Mouse (Mus musculus) stomach, postnatal 0 days (tissue): ENCODE data around the gene Scyl3. TPM values are rescaled to one million over a fixed set of nuclear protein-coding genes. Genes with fewer than 3 reads are reported as not detected.

Experiments used
- ATAC-seq: fragments of 200-750 bp; cut with Nextera tagmentation; 2 replicates; pipeline ENCODE4 v1.8.0; 2017; ENCODE audit not compliant: low FRiP score, low TSS enrichment
- DNase-seq: peaks from one replicate; pipeline ENCODE4 v3.0.0-alpha.2; 2016; ENCODE audit warnings: low spot score
- H3K27ac ChIP-seq: fragments of 300-500 bp; sonication (generic); replicated peaks from 2 replicates; pipeline ENCODE4 v1.5.1; 2014; ENCODE audit warnings: mild to moderate bottlenecking, control low read depth
- H3K27me3 ChIP-seq: fragments of 300-500 bp; sonication (generic); 2 replicates; pipeline ENCODE4 v1.6.1; 2014; ENCODE audit warnings: low read length; ENCODE audit not compliant: control insufficient read depth, insufficient read depth
- H3K36me3 ChIP-seq: fragments of 300-500 bp; sonication (generic); 2 replicates; pipeline ENCODE4 v1.6.1; 2014; ENCODE audit warnings: low read length, mixed read lengths; ENCODE audit not compliant: control insufficient read depth, insufficient read depth
- H3K4me1 ChIP-seq: fragments of 300-500 bp; sonication (generic); replicated peaks from 2 replicates; pipeline ENCODE4 v1.6.1; 2014; ENCODE audit warnings: antibody characterized with exemption; ENCODE audit not compliant: control insufficient read depth, insufficient read depth
- H3K4me2 ChIP-seq: fragments of 300-500 bp; sonication (generic); replicated peaks from 2 replicates; pipeline ENCODE4 v1.6.1; 2014; ENCODE audit warnings: low read depth, mild to moderate bottlenecking, control low read depth, moderate library complexity
- H3K4me3 ChIP-seq: fragments of 300-500 bp; sonication (generic); 2 replicates; pipeline ENCODE4 v1.5.1; 2014; ENCODE audit warnings: low read depth, low read length, control low read depth
- H3K9ac ChIP-seq: fragments of 300-500 bp; sonication (generic); 2 replicates; pipeline ENCODE4 v1.6.1; 2014; ENCODE audit warnings: mild to moderate bottlenecking, low read length, control low read depth, mixed read lengths
- H3K9me3 ChIP-seq: fragments of 300-500 bp; sonication (generic); 2 replicates; pipeline ENCODE4 v1.6.1; 2016; ENCODE audit warnings: low read length; ENCODE audit not compliant: control insufficient read depth
- CTCF ChIP-seq: IDR thresholded peaks from 2 replicates; pipeline ENCODE4 v1.5.1; 2016; ENCODE audit warnings: antibody characterized with exemption, low read depth, mild to moderate bottlenecking, moderate library complexity
- EP300 ChIP-seq: optimal IDR thresholded peaks from 2 replicates; pipeline ENCODE3; 2016; ENCODE audit warnings: antibody characterized with exemption
- WGBS: fragments of 180-500 bp; shearing (Covaris S2); extraction: QIAGEN DNeasy Blood & Tissue Kit; methylation state at CpG from one replicate; pipeline ENCODE4 v1.1.7; 2014; 5-methylcytosine and 5-hydroxymethylcytosine counted together
- polyA plus RNA-seq: library from polyadenylated mRNA; unstranded; fragments of >200 nt; fragmentation: Nextera tagmentation; extraction: Ambion mirVana; gene quantifications from 2 replicates; pipeline ENCODE4 v1.2.1, GENCODE M21; 2015

Gene Scyl3
- polyA plus RNA-seq, 1 experiment from 2014 or later: 10.6 TPM

- H3K27me3 ChIP-seq: no peaks in the 10 kb centered on the region
- no peak overlapping the region for H3K4me3 ChIP-seq
- 82% methylated on average over 11 of the region's 11 CpGs for WGBS
- H3K4me1 ChIP-seq: no peaks in the 10 kb centered on the region
- ATAC-seq (no peak), DNase-seq (no peak)
- H3K4me2 ChIP-seq: no peak overlapping the region
- no peaks in the 10 kb centered on the region for H3K9me3 ChIP-seq
- no peaks in the 10 kb centered on the region for H3K36me3 ChIP-seq
- TF ChIP-seq CTCF: no peak
- no peak for TF ChIP-seq EP300
- no peak overlapping the region for H3K27ac ChIP-seq
- H3K9ac ChIP-seq: no peak overlapping the region
Observed at GRCm38 (mm10) chr1:163911981-163912380, 16.9 kb upstream of the Scyl3 start.

- TF ChIP-seq CTCF: no peak
- no peak for TF ChIP-seq EP300
- no peaks in the 10 kb centered on the region for H3K9me3 ChIP-seq
- no peaks in the 10 kb centered on the region for H3K4me1 ChIP-seq
- H3K27ac ChIP-seq: no peak overlapping the region
- H3K4me3 ChIP-seq: no peak overlapping the region
- no peaks in the 10 kb centered on the region for H3K36me3 ChIP-seq
- H3K4me2 ChIP-seq: no peak overlapping the region
- DNase-seq: no peak
- H3K27me3 ChIP-seq: no peaks in the 10 kb centered on the region
- WGBS: 56% methylated on average over 5 of the region's 5 CpGs
- H3K9ac ChIP-seq: no peak overlapping the region
- ATAC-seq: no peak
Observed at GRCm38 (mm10) chr1:163917349-163918160, 11.3 kb upstream of the Scyl3 start.

GRCm38 (mm10) chr1:163924093-163924492 is 4.8 kb upstream of the Scyl3 start:
- Histone ChIP-seq H3K4me3 (no peak overlapping the region), H3K4me1 (no peaks in the 10 kb centered on the region), H3K36me3 (no peaks in the 10 kb centered on the region), H3K4me2 (no peak overlapping the region), H3K27me3 (no peaks in the 10 kb centered on the region), H3K9me3 (no peaks in the 10 kb centered on the region), H3K9ac (no peak overlapping the region), H3K27ac (no peak overlapping the region)
- ATAC-seq: no peak
- TF ChIP-seq EP300 (no peak), CTCF (no peak)
- WGBS: 83% methylated on average over 8 of the region's 8 CpGs
- no peak for DNase-seq

- Histone ChIP-seq H3K4me1 (peaks cover 3% of the 10 kb centered on the region; the same call in 1 of the 2 replicates), H3K27me3 (no peaks in the 10 kb centered on the region), H3K4me3 (peak overlapping the region; percentile 96), H3K4me2 (peak overlapping the region; percentile 72), H3K9me3 (no peaks in the 10 kb centered on the region), H3K36me3 (peaks cover 8% of the 10 kb centered on the region), H3K9ac (peak overlapping the region; percentile 97), H3K27ac (peak overlapping the region; percentile 89)
- DNase-seq (peak; percentile 90), ATAC-seq (peak; percentile 93)
- TF ChIP-seq EP300: no peak
- under 1% methylated on average over 77 of the region's 77 CpGs for WGBS
Observed at GRCm38 (mm10) chr1:163929636-163930457, 947 bp downstream of the Scyl3 start.

GRCm38 (mm10) chr1:163930458-163930794 is 1.5 kb downstream of the Scyl3 start:
- Histone ChIP-seq H3K9me3 (no peaks in the 10 kb centered on the region), H3K27ac (peak overlapping the region; percentile 89), H3K4me2 (peak overlapping the region; percentile 72), H3K4me3 (peak overlapping the region; percentile 96), H3K27me3 (no peaks in the 10 kb centered on the region), H3K9ac (peak overlapping the region; percentile 97), H3K4me1 (peaks cover 3% of the 10 kb centered on the region; the same call in 1 of the 2 replicates), H3K36me3 (peaks cover 9% of the 10 kb centered on the region)
- WGBS: 2% methylated on average over 12 of the region's 12 CpGs
- no peak; the same call in 1 of the 2 replicates for ATAC-seq
- TF ChIP-seq EP300 (no peak), CTCF (no peak)
- DNase-seq: no peak
